Mouse (Mus musculus) megakaryocyte, embryonic 14.5 days (primary cell): ENCODE data around the gene Egfl8.

Experiments used
- FLI1 ChIP-seq: IDR thresholded peaks from 2 replicates; pipeline ENCODE4 v1.6.1; 2012; ENCODE audit warnings: low read length, inconsistent platforms, mixed read lengths
- GATA1 ChIP-seq: IDR thresholded peaks from 3 replicates; pipeline ENCODE4 v1.6.1; 2012; ENCODE audit warnings: mixed read lengths, low read length, inconsistent platforms, borderline replicate concordance

DNA sequence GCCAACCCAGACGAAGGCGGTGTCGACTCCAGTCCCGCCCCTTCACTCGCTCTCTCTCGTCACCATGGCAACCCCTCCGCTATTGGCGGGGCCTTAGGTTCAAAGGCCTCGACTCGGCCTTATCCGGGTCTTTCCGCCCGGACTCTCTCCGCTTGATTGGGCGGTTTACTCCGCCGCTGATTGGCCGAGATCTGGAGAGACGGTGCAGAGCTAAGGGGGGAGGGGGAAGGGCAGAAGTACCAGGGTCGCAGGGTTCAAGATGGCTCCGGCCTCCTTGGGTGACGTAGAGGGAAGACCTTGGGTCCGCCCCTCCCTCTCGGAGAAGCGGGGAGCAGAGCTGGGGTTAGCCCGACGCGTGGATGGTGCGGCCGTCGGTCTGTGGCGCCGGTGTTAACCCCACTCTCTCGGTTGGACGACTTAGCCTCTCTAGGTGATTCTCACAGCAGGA is 11.7 kb downstream of the Egfl8 start, which contains the start of gene Agpat1:
- TF ChIP-seq FLI1 (no peak), GATA1 (no peak)
